Mouse (Mus musculus) limb, embryonic 11.5 days (tissue): ENCODE measurements around the gene Ripk1. TPM values are rescaled to one million over a fixed set of nuclear protein-coding genes. Genes with fewer than 3 reads are reported as not detected.
A peak's percentile ranks its signal among the peaks of the same experiment; 100 is the strongest.

Experiments used
- ATAC-seq: fragments of 200-750 bp; cut with Nextera tagmentation; 2 replicates; pipeline ENCODE4 v1.8.0; 2017; ENCODE audit warnings: low read depth; ENCODE audit not compliant: insufficient number of reproducible peaks, low FRiP score, low TSS enrichment
- DNase-seq: peaks from one replicate; pipeline ENCODE4 v3.0.0-alpha.2; 2015; ENCODE audit warnings: low spot score
- H3K27ac ChIP-seq: fragments of 300-500 bp; sonication (generic); replicated peaks from 2 replicates; pipeline ENCODE4 v1.5.1; 2014; ENCODE audit warnings: low read depth, mild to moderate bottlenecking, low read length
- H3K27me3 ChIP-seq: fragments of 300-500 bp; sonication (generic); 2 replicates; pipeline ENCODE4 v1.6.1; 2014; ENCODE audit warnings: mild to moderate bottlenecking, low read length, mixed read lengths; ENCODE audit not compliant: control insufficient read depth, insufficient read depth
- H3K36me3 ChIP-seq: fragments of 300-500 bp; sonication (generic); 2 replicates; pipeline ENCODE4 v1.6.1; 2014; ENCODE audit warnings: mild to moderate bottlenecking, low read length, moderate library complexity, mixed read lengths; ENCODE audit not compliant: control insufficient read depth, insufficient read depth
- H3K4me1 ChIP-seq: fragments of 300-500 bp; sonication (generic); 2 replicates; pipeline ENCODE4 v1.6.1; 2014; ENCODE audit warnings: low read length, mixed read lengths; ENCODE audit not compliant: control insufficient read depth, insufficient read depth
- H3K4me2 ChIP-seq: fragments of 300-500 bp; sonication (generic); 2 replicates; pipeline ENCODE4 v1.6.1; 2014; ENCODE audit warnings: low read depth, mild to moderate bottlenecking, moderate library complexity; ENCODE audit not compliant: severe bottlenecking
- H3K4me3 ChIP-seq: fragments of 300-500 bp; sonication (generic); 2 replicates; pipeline ENCODE4 v1.5.1; 2014; ENCODE audit warnings: low read depth, low read length
- H3K9ac ChIP-seq: fragments of 300-500 bp; sonication (generic); 2 replicates; pipeline ENCODE4 v1.6.1; 2014; ENCODE audit warnings: mild to moderate bottlenecking, low read length
- H3K9me3 ChIP-seq: fragments of 300-500 bp; sonication (generic); 2 replicates; pipeline ENCODE4 v1.6.1; 2016; ENCODE audit warnings: low read length; ENCODE audit not compliant: control insufficient read depth
- WGBS: fragments of 180-500 bp; shearing (Covaris S2); extraction: QIAGEN DNeasy Blood & Tissue Kit; methylation state at CpG from one replicate; pipeline ENCODE4 v1.1.7; 2014; 5-methylcytosine and 5-hydroxymethylcytosine counted together
- polyA plus RNA-seq: library from polyadenylated mRNA; unstranded; fragments of >200 nt; fragmentation: Nextera tagmentation; extraction: Ambion mirVana; gene quantifications from 2 replicates; pipeline ENCODE4 v1.2.1, GENCODE M21; 2014

The Ripk1 gene
- polyA plus RNA-seq, 1 experiment from 2014 or later: 11.0 TPM

- Histone ChIP-seq H3K4me2 (no peak overlapping the region), H3K27ac (no peak overlapping the region), H3K27me3 (no peaks in the 10 kb centered on the region), H3K36me3 (no peaks in the 10 kb centered on the region), H3K9ac (no peak overlapping the region), H3K9me3 (no peaks in the 10 kb centered on the region), H3K4me1 (no peaks in the 10 kb centered on the region), H3K4me3 (no peak overlapping the region)
- ATAC-seq: no peak
- no peak for DNase-seq
Measured at GRCm38 (mm10) chr13:33966574-33966973, 35.6 kb upstream of the Ripk1 start.

- ATAC-seq: no peak
Measured at GRCm38 (mm10) chr13:33989625-33990024, 12.5 kb upstream of the Ripk1 start.

GRCm38 (mm10) chr13:33995197-33995596, 7.0 kb upstream of the Ripk1 start:
- ATAC-seq (no peak), DNase-seq (peak; percentile 78)
- 28% methylated on average over 1 of the region's 1 CpGs for WGBS
- no peaks in the 10 kb centered on the region for H3K9me3 ChIP-seq
- H3K9ac ChIP-seq: no peak overlapping the region
- H3K4me1 ChIP-seq: no peaks in the 10 kb centered on the region
- no peaks in the 10 kb centered on the region for H3K27me3 ChIP-seq
- H3K4me3 ChIP-seq: no peak overlapping the region
- no peak overlapping the region for H3K4me2 ChIP-seq
- H3K36me3 ChIP-seq: no peaks in the 10 kb centered on the region
- H3K27ac ChIP-seq: no peak overlapping the region

More at GRCm38 (mm10) chr13:33989625-33990024, 12.5 kb upstream of the Ripk1 start:
- H3K27me3 ChIP-seq: no peaks in the 10 kb centered on the region
- 84% methylated on average over 5 of the region's 5 CpGs for WGBS
- H3K4me3 ChIP-seq: no peak overlapping the region
- H3K36me3 ChIP-seq: no peaks in the 10 kb centered on the region
- no peaks in the 10 kb centered on the region for H3K4me1 ChIP-seq
- H3K4me2 ChIP-seq: no peak overlapping the region
- no peaks in the 10 kb centered on the region for H3K9me3 ChIP-seq
- no peak for DNase-seq
- no peak overlapping the region for H3K9ac ChIP-seq
- H3K27ac ChIP-seq: no peak overlapping the region

GRCm38 (mm10) chr13:34003058-34003457, 895 bp downstream of the Ripk1 start:
- Histone ChIP-seq H3K27ac (no peak overlapping the region), H3K27me3 (no peaks in the 10 kb centered on the region), H3K9ac (no peak overlapping the region), H3K4me3 (peak overlapping the region; percentile 93), H3K36me3 (no peaks in the 10 kb centered on the region), H3K9me3 (no peaks in the 10 kb centered on the region), H3K4me1 (0 out of 2 replicates have a peak, but pooled peaks cover 3% of the 10 kb centered on the region), H3K4me2 (peak overlapping the region; percentile 66)
- DNase-seq (no peak), ATAC-seq (no peak; the same call in 1 of the 2 replicates)
- WGBS: 17% methylated on average over 5 of the region's 5 CpGs

- WGBS: 70% methylated on average over 2 of the region's 2 CpGs
- no peak overlapping the region for H3K4me2 ChIP-seq
- no peaks in the 10 kb centered on the region for H3K27me3 ChIP-seq
Measured at GRCm38 (mm10) chr13:34007234-34007633, 5.1 kb downstream of the Ripk1 start.

GRCm38 (mm10) chr13:34016927-34017569, 14.9 kb downstream of the Ripk1 start:
- DNase-seq (no peak), ATAC-seq (no peak)
- Histone ChIP-seq H3K9me3 (no peaks in the 10 kb centered on the region), H3K27ac (no peak overlapping the region), H3K4me3 (no peak overlapping the region), H3K4me1 (no peaks in the 10 kb centered on the region), H3K4me2 (no peak overlapping the region), H3K36me3 (peaks cover 3% of the 10 kb centered on the region; the same call in 1 of the 2 replicates), H3K9ac (no peak overlapping the region), H3K27me3 (no peaks in the 10 kb centered on the region)
- 95% methylated on average over 9 of the region's 9 CpGs for WGBS

More at GRCm38 (mm10) chr13:34007234-34007633, 5.1 kb downstream of the Ripk1 start:
- H3K27ac ChIP-seq: no peak overlapping the region
- no peak overlapping the region for H3K9ac ChIP-seq
- ATAC-seq (no peak), DNase-seq (no peak)
- H3K4me3 ChIP-seq: no peak overlapping the region
- H3K36me3 ChIP-seq: no peaks in the 10 kb centered on the region
- no peaks in the 10 kb centered on the region for H3K4me1 ChIP-seq
- no peaks in the 10 kb centered on the region for H3K9me3 ChIP-seq

- Histone ChIP-seq H3K4me2 (no peak overlapping the region), H3K27ac (no peak overlapping the region), H3K9ac (no peak overlapping the region), H3K9me3 (no peaks in the 10 kb centered on the region), H3K36me3 (peaks cover 3% of the 10 kb centered on the region; the same call in 1 of the 2 replicates), H3K4me1 (no peaks in the 10 kb centered on the region), H3K27me3 (no peaks in the 10 kb centered on the region), H3K4me3 (no peak overlapping the region)
- WGBS: 94% methylated on average over 1 of the region's 1 CpGs
- DNase-seq (no peak), ATAC-seq (no peak)
Measured at GRCm38 (mm10) chr13:34018521-34018920, 16.4 kb downstream of the Ripk1 start.

GRCm38 (mm10) chr13:34021998-34022397, 19.8 kb downstream of the Ripk1 start:
- no peak for DNase-seq
- Histone ChIP-seq H3K27ac (no peak overlapping the region), H3K9ac (no peak overlapping the region), H3K27me3 (no peaks in the 10 kb centered on the region), H3K4me1 (no peaks in the 10 kb centered on the region), H3K4me3 (no peak overlapping the region), H3K9me3 (no peaks in the 10 kb centered on the region), H3K4me2 (no peak overlapping the region), H3K36me3 (peaks cover 3% of the 10 kb centered on the region; the same call in 1 of the 2 replicates)
- ATAC-seq: no peak
- WGBS: 89% methylated on average over 2 of the region's 2 CpGs

- H3K36me3 ChIP-seq: peaks cover 2% of the 10 kb centered on the region; the same call in 1 of the 2 replicates
Measured at GRCm38 (mm10) chr13:34032041-34032440, 29.9 kb downstream of the Ripk1 start.

More at GRCm38 (mm10) chr13:34032041-34032440, 29.9 kb downstream of the Ripk1 start:
- ATAC-seq: no peak
- no peak overlapping the region for H3K4me3 ChIP-seq
- no peaks in the 10 kb centered on the region; the same call in 1 of the 2 replicates for H3K4me1 ChIP-seq
- no peak overlapping the region for H3K27ac ChIP-seq
- H3K27me3 ChIP-seq: no peaks in the 10 kb centered on the region
- DNase-seq: no peak
- no peaks in the 10 kb centered on the region for H3K9me3 ChIP-seq
- no peak overlapping the region for H3K4me2 ChIP-seq
- no peak overlapping the region for H3K9ac ChIP-seq
- 83% methylated on average over 2 of the region's 2 CpGs for WGBS
